Mouse (Mus musculus) testis, adult 2 months (tissue): ENCODE data around the gene Col8a1. TPM values are rescaled to one million over a fixed set of nuclear protein-coding genes. Genes with fewer than 3 reads are reported as not detected.
A peak's percentile ranks its signal among the peaks of the same experiment; 100 is the strongest.

Experiments
- H3K27ac ChIP-seq: fragments of 200-500 bp; 2 replicates; pipeline ENCODE4 v1.5.1; 2012; ENCODE audit warnings: low read depth, low read length; ENCODE audit not compliant: control insufficient read depth, insufficient read depth
- H3K27me3 ChIP-seq: fragments of 200-500 bp; 2 replicates; pipeline ENCODE4 v1.6.1; 2012; ENCODE audit warnings: mild to moderate bottlenecking, low read length, moderate library complexity; ENCODE audit not compliant: control insufficient read depth, insufficient read depth
- H3K36me3 ChIP-seq: fragments of 200-500 bp; 2 replicates; pipeline ENCODE4 v1.6.1; 2012; ENCODE audit warnings: mild to moderate bottlenecking, low read length; ENCODE audit not compliant: control insufficient read depth, insufficient read depth
- H3K4me1 ChIP-seq: fragments of 200-500 bp; 2 replicates; pipeline ENCODE4 v1.6.1; 2012; ENCODE audit warnings: low read length; ENCODE audit not compliant: control insufficient read depth, insufficient read depth
- H3K4me3 ChIP-seq: fragments of 200-500 bp; 2 replicates; pipeline ENCODE4 v1.5.1; 2012; ENCODE audit warnings: low read depth, mild to moderate bottlenecking, low read length, moderate library complexity, mixed read lengths; ENCODE audit not compliant: control insufficient read depth
- CTCF ChIP-seq: fragments of 200-500 bp; IDR thresholded peaks from 2 replicates; pipeline ENCODE4 v1.5.1; 2012; ENCODE audit warnings: low read depth, mild to moderate bottlenecking, inconsistent platforms, low read length, moderate library complexity; ENCODE audit not compliant: control insufficient read depth, insufficient read depth, insufficient replicate concordance
- POLR2A ChIP-seq: fragments of 200-500 bp; IDR thresholded peaks from 2 replicates; pipeline ENCODE4 v1.6.1; 2012; ENCODE audit warnings: low read depth, mild to moderate bottlenecking, inconsistent platforms, low read length, moderate library complexity; ENCODE audit not compliant: control insufficient read depth
- polyA plus RNA-seq: library from polyadenylated mRNA; depleted of rRNA; stranded (reverse); fragments of >200 nt; gene quantifications from 2 replicates; pipeline ENCODE4 v1.2.3, GENCODE M21; 2012

The Col8a1 gene
- polyA plus RNA-seq, 1 experiment = 0.58 TPM

DNA sequence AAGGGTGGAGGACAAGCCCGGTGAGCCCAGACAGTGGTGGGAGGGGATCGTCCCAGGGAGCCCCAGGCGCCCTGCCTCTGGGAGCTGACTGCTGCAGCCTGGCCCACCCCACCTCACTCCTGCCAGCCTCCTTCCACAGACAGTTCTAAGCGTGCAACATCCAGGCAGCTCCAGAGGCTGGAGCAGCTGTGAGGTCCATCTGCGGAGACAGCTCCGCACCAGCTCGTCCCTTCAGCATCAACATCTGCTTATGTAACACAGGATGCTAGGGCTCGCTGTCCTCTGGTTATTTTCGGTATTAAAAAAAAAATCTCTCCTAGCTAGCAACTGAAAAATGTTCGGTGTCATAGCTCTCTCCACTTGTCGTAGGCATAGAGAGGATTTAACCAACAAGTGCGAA, 704 bp upstream of the Col8a1 start:
- Histone ChIP-seq H3K27ac (no peak overlapping the region), H3K36me3 (no peaks in the 10 kb centered on the region), H3K4me1 (peaks cover 9% of the 10 kb centered on the region), H3K4me3 (peak overlapping the region; percentile 46), H3K27me3 (no peaks in the 10 kb centered on the region; the same call in 1 of the 2 replicates)
- TF ChIP-seq CTCF = no peak
- no peak for TF ChIP-seq POLR2A

DNA sequence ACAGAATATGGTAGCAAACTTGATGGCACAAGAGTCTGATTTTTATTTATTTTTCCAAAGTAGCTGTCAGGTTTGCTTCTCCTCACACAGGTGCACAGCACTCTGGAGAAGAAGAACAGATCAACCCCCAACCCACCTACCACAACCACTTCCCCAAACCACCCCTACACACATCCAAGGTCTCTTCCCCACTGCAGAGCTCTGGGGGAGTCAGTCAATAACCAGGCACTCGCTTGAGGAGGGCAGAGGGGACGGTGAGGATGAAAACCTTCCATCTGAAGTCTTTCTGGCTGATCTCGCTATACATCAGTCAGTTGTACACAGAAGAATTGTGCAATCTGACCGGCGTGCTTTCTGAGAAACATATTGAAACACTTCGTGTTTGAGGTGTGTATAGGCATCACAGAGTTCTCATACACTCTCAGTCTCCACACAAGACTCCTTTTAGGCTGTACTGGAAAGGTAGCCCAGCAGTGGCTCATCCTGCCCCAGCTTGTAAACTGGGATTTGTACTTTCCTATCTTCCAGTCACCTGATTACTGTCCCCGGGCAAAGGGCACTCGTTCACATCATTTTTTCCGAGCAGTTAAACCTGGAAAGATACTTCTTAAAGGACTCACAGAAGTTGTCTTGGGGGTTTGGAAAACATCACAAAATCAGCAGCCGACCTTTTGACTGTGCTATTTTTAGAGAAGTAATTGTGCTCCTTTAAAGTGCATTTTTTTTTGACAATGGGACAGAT, 827 bp downstream of the Col8a1 start:
- H3K36me3 ChIP-seq = no peaks in the 10 kb centered on the region
- no peak for TF ChIP-seq CTCF
- peaks cover 9% of the 10 kb centered on the region for H3K4me1 ChIP-seq
- no peak overlapping the region for H3K4me3 ChIP-seq
- no peak overlapping the region for H3K27ac ChIP-seq
- no peaks in the 10 kb centered on the region; the same call in 1 of the 2 replicates for H3K27me3 ChIP-seq

DNA sequence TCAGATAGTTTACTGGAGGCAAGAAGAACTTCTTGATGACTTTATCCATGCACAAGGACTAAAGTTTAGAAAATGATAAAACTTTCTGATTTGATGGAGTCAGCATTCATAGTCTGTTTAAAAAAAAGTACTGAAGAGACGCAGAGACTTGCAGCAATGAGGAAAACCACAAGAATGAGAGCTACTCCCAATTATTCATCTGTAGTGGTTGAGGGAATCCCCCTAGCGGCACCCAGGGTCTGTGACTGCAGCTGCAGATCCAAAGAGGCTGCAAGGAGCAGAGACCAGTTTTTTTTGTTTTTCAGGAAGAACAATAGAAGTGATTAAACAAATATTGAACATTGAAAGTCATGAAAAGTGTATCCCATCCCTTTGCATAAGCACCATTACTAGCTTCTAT, 4.0 kb downstream of the Col8a1 start:
- TF ChIP-seq CTCF (no peak), POLR2A (no peak)
- Histone ChIP-seq H3K27me3 (no peaks in the 10 kb centered on the region; the same call in 1 of the 2 replicates), H3K4me3 (no peak overlapping the region), H3K4me1 (peaks cover 9% of the 10 kb centered on the region), H3K27ac (no peak overlapping the region), H3K36me3 (no peaks in the 10 kb centered on the region)

DNA sequence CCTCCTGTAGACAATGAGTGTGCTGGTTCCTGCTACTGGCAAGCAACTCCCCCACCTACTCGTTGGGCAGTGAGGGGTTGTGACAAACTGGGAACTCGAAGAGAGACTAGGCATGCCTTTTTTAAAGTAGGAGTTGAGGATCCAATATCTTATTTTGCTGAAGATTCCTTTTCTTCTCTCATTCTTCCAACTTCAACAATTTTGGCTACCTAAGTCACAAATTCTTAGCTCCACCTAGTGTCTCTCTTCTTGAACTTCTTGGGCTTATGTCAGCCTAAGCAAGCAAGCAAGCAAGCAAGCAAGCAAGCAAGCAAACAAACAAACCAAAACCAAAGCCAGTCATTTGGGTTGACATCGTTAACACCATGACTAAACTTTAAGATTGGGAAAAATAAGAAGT, 6.4 kb downstream of the Col8a1 start:
- H3K4me3 ChIP-seq = no peak overlapping the region

DNA sequence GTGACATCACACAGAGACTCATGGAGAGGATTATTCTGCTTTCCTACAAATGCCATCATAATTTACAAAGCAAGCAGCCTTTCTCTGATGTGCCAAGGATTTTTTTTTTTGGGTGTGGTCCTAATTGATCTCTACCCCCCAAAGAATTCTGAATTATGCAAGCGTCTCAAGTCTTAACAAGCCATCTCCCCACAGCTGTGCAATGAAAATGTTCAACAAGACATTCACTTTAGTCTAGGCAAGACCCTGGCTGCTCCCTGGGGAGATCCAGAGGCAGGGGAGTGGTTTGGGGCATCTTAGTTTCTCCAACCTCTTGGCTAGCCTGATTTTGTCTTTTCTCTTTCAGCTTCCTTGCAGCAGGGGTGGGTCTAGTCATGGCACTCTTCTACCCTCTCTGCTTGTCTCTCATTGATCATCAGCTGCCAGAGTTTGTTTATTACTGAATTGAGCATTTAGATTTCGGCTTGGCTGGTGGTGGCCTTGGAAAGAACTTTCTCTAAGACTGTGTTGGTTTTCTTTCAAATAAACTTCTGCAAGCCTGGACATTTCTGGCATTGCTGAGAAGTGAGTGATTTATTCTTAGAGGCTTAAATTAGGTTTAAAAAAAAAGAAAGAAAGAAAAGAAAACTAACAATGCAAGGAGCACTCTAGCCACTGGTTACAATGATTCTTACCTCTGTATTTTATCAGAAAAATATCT, 7.0 kb downstream of the Col8a1 start:
- no peak overlapping the region for H3K27ac ChIP-seq
- TF ChIP-seq POLR2A (no peak), CTCF (no peak)
- no peaks in the 10 kb centered on the region for H3K27me3 ChIP-seq
- H3K36me3 ChIP-seq = no peaks in the 10 kb centered on the region
- no peaks in the 10 kb centered on the region for H3K4me1 ChIP-seq
- H3K4me3 ChIP-seq = no peak overlapping the region

More for the DNA sequence above, 6.4 kb downstream of the Col8a1 start:
- TF ChIP-seq CTCF (no peak), POLR2A (no peak)
- Histone ChIP-seq H3K4me1 (no peaks in the 10 kb centered on the region), H3K27ac (no peak overlapping the region), H3K27me3 (no peaks in the 10 kb centered on the region), H3K36me3 (no peaks in the 10 kb centered on the region)

DNA sequence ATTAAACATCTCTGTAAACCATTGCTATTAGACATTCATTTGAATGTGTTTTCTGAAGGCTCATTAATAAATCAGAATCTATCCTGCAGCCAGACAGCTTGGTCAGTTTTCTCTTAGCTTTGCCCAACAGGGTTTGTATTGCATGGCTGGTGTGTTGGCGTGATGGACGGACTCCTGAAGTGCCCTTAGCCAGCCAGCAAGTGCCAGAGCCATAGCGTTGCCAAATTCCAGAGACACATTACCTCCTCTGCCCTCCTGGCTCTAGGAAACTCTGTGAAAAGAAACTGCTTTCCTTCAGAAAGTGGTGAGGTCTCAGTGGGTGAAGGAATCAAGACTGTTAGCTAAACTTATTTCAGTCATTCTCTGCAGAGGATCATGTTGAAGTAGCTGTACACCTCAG, 14.4 kb downstream of the Col8a1 start:
- H3K4me3 ChIP-seq = no peak overlapping the region
- no peaks in the 10 kb centered on the region for H3K36me3 ChIP-seq
- no peak for TF ChIP-seq POLR2A
- no peak for TF ChIP-seq CTCF
- no peaks in the 10 kb centered on the region for H3K4me1 ChIP-seq
- H3K27me3 ChIP-seq = no peaks in the 10 kb centered on the region
- H3K27ac ChIP-seq = no peak overlapping the region

DNA sequence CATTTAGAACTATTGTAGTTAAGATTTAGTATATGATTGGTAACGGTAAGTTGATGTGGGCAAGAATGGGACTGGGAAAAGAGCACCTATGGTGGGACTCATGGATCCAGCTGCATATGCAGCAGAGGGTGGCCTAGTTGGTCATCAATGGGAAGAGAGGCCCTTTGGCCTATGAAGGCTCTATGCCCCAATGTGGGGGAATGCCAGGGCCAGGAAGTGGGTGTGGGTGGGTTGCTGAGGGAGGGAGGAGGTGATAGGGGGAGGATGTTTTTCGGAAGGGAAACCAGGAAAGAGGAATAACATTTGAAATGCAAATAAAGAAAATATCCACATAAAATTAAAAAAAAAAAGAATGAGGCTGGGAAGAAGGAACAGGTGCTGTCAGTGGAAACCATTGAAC, 19.6 kb downstream of the Col8a1 start:
- Histone ChIP-seq H3K27me3 (no peaks in the 10 kb centered on the region), H3K36me3 (no peaks in the 10 kb centered on the region), H3K4me1 (no peaks in the 10 kb centered on the region), H3K4me3 (no peak overlapping the region), H3K27ac (no peak overlapping the region)
- TF ChIP-seq CTCF (no peak), POLR2A (no peak)
